Mouse (Mus musculus) heart, adult 11 months (tissue): ENCODE data around the gene Vps52.
"Not testable (repeated sequence)": the region's sequence is repeated elsewhere in the genome, so short reads cannot be mapped to it uniquely, and the experiment has no call there.

ENCODE experiments used
- DNase-seq: peaks from one replicate; pipeline ENCODE4 v3.0.0; 2022

Vps52 gene

DNA sequence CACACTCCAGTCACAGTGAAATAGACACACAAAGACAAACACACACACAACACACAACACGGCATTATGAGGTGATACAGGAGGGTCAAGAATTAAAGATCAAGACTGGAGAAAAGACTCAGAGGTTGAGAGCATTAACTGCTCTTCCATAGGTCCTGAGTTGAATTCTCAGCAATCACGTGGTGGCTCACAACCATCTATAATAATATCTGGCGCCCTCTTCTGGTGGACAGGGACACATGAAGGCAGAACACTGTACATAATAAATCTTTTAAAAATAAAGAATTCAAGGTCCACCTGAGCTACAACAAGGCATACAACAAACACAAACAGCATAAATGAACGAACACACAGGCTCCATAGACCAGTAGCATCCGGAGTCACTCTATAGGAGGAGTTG, 13.3 kb downstream of the Vps52 start:
- DNase-seq = no peak

DNA sequence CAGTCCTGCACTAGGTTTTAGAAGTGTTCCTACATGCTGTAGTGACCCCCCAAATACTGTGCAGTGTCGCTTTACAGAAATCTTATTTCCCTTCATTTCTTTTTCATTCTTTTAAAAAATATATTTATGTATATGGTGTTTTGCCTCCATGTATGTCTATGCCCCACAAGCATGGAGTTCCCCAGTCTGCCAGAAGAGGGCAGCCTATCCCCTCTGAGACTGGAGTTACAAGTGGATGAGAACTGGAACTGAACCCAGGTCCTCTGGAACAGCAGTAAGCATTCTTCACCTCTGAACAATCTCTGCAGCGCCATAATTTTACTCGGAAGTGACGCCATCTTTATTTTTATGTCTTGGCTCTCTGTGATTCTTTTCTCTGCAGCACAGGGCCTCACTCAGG, 13.8 kb downstream of the Vps52 start:
- DNase-seq = peak; percentile 83

DNA sequence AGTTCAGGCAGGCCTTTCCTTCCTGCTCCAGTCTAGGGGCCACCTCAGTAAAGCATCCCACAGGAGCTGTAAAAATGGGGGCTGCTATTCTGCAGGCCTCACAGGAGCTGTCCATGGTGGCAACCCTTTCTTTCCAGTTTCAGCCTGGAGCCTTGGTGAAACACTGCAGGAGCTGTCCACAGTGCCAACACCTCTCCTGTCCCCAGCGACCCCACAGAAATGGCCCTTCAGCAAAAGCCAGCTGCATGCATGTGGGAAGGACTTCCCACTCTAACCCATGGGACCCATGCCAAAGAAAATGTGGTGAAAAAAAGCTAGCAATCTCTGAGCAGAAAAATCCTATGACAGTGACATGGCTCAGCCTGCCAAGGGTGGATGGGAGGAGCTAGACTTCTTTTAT, 17.1 kb downstream of the Vps52 start:
- DNase-seq = peak; percentile 81

DNA sequence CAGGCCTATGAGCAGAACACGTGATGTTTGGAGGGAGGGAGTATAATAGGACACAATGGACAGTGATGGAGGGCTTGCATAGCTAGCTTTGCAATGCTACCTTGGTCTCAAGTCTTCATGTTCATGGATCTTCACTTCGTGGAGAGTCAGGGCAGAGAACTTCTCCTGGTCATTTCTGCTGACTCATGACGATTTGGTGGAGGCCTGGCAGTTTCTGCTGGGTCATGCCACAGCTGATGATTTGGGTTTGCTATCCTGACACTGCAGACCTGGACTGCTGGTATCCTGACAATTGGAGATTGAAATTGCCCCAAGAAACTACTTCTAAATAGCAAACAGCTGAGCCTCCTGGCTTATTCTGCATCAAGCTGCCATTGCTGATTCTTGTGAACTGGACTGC, 18.0 kb downstream of the Vps52 start:
- DNase-seq = no peak

DNA sequence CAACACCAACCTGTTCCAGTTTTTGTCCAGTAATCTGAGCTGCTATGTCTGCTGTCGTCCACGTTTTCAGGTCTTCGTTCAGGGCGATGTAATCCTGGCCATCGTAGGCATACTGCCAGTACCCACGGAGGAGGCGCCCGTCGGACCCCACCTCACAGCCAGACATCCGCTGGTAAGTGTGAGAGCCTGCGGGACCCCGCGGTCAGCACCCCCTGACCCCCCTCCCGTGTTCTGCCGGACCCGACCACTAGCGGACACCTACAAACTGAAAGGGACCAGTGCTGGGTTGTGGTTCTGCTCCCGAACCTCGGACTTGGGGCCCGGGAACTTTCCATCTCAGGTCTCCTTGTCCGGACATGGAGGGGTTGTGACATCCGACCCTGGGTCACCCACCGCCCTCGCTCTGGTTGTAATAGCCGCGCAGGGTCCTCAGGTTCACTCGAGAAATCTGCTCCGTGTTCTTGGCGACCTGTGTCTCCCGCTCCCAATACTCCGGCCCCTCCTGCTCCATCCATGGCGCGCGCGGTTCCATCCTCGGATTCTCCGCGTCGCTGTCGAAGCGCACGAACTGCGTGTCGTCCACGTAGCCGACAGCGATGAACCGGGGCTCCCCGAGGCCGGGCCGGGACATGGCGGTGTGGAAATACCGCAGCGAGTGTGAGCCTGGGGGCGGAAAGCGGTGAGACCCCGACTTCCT, 22.4 kb downstream of the Vps52 start:
- peak; percentile 95 for DNase-seq

DNA sequence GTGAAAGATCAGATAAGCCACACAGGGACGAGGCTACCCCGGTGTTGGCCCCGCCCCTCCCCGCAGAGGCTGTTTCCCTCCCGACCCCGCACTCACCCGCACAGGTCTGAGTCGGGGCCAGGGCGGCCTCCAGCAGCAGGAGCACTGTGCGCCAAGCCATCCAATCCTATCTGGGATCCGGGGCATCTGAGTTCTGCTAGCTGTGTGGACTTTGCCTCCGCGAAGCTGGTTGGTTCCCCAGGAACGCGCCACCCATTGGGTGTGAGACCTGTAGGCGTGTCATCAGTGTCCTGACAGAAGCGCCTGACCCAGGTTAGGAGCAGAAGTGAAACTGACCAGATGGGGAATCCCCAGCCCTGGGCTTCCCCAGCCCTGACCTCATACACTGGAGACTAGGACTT, 23.0 kb downstream of the Vps52 start:
- peak; percentile 100 for DNase-seq

DNA sequence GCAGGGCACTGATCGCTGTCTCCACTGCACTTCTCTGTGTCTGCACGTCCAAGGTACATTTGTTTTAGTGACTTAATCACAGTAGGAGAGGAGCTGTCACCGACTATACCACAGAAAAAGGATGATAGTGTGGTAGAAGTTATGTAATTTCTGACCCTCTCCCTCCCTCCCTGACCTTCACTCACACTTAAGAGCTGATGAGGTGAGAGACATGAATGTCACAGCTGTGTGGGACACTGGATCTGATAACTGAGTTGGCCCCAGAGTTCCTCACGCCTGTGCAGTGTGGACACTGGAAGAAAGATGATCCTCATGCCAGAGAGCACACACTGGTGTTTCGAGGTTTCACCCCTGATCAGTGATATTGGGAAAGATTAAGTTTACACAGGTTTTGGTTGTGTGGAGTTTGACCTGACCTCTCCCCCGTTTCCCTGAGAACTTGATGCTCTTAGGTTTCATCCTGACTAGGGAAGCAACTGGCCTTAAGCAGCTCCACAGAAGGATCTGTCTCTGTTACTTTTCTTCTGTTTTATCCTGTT, 24.0 kb downstream of the Vps52 start:
- DNase-seq = no peak

DNA sequence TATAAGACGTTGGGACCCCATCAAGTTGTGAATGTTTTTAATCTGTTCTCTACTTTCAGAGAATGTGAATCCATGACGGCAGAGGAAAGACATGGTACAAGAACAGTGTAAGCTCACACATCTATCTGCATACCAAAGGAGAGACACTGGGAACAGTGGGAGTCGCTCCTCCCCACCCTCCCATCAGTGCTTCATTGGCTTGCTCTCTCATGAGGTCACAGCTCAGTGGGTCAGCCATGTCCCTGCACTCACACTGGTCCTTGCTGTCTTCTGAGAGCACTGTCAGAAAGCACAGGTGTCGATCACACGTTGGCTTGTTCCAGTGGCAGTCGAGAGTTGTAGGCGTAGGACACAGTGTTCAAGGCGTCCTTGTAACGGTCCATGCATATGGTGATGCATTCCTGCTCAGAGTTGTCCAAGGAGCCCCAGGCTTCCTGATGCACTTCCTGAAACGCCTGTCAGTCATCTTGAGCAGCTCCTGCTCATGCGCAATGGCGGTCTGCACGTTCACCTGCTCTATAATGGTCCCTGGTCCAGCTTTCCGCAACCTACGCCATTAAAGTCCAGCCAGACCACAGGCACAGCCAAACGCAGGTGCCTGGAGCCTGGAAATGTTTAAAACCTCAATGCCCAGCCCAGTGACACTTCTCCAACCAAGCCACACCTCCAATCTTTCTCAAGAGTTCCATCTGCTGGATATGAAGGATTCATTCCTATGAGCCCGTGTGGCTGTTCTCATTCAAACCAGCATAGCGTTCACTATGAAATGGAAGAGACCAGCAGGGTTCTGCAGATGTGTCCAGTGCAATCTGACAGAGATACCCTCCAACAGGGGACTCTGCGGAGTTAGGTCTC, 24.8 kb downstream of the Vps52 start:
- peak; percentile 90 for DNase-seq

DNA sequence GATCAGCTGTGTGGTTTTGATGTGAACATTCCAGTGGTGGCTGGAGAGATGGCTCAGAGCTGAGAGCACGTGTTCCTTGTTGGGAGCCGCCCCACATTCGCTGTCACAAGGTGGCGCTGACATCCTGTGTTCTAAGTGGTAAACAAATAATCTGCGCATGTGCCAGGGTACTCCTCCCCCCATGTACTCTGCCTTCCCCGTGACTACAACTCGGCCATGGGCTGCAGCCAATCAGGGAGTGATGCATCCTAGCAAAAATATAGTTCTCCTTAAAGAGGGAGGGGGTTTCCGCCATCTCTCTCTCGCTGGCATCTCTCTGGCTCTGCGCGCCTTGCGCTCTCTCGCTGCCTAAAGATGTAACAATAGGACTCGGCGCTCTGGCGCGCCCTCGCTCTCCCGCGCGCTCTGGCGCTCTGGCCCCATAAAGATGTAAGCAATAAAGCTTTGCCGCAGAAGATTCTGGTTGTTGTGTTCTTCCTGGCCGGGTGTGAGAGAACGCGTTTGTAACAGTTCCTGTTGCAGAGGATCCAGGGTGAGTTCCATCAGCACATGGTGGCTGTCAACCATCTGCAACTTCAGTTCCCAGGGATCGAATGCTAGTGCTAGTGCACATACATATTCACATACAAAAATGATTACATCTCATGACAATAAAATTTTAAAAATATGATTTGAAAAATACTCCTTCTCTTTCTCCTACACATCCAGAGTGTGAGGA, 25.7 kb downstream of the Vps52 start:
- DNase-seq = peak; percentile 100

DNA sequence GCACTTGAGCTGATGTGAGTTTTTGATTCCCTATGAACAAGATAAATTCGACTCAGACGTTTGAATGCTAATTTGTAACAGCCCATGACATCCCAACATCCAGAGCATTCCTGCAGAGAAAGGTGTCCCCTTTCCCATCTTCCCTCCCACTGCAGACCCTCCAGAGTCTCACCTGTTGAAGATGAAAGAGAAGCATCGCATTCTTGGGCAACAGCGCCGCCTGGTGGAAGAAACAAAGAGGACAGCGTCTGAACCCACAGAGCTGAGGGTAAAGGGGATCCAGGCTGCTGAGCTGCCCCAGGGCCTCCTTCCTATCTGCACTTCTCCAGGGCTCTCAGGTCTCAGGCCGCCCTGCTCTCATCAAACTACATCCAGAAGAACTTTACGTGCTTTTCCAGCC, 26.5 kb downstream of the Vps52 start:
- peak; percentile 94 for DNase-seq

DNA sequence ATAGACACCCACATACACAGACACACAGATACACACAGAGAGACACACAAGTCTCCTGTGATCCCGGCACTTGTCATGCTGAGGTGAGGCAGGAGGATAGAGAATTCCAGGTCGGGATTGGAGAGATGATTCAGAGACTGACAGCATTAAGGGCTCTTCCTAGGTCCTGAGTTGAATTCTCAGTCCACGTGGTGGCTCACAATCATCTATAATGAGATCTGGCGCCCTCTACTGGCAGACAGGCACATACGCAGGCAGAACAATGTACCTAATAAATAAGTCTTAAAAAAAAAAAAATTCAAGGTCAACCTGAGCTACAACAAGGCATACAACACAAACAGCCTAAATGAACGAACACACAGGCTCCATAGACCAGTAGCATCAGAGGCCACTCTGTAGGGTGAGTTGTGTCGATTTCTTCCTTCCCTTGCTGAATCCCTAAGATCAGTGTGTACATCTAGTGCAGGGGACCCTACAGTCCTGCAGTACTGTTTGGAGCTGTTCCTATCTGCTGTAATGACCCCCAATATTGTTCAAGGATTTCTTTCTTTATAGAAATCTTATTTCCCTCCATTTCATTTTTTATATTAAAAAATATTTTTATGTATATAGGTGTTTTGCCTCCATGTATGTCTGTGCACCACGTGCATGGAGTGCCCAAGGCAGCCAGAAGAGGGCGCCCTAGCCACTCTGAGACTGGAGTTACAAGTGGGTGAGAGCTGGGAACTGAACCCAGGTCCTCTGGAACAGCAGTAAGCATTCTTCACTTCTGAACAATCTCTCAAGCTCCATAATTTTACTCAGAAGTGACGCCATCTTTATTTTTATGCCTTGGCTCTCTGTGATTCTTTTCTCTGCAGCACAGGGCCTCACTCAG, 36.4 kb downstream of the Vps52 start:
- no peak for DNase-seq

DNA sequence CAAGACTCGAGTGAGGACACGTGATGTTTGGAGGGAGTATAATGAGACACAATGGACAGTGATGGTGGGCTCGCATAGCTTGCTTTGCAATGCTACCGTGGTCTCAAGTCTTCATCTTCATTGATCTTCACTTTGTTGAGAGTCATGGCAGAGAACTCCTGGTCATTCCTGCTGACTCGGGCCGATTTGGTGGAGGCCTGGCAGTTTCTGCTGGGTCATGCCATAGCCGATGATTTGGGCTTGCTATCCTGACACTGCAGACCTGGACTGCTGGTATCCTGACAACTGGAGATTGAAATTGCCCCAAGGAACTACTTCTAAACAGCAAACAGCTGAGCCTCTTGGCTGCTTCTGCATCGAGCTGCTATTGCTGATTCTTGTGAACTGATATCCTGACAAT, 39.3 kb downstream of the Vps52 start:
- DNase-seq = no peak

DNA sequence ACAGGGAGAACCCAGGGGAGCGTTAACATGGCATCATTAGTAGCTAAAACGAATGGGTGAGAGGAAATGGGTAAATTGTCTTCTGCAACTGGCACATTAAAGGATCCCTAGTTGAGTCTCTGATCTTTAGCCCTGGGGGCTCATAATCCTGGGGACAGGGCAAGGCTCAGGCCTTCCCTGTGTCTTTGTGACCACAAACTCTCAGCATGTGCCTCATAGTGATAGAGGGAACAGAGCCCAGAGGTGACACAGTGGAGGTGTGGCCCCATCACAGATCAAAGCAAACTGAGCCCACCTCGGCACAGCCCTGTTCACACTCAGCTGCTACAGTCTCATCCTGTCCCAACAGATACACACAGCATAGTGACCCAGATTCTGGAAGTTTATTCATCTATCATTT, 40.0 kb downstream of the Vps52 start:
- DNase-seq = no peak

DNA sequence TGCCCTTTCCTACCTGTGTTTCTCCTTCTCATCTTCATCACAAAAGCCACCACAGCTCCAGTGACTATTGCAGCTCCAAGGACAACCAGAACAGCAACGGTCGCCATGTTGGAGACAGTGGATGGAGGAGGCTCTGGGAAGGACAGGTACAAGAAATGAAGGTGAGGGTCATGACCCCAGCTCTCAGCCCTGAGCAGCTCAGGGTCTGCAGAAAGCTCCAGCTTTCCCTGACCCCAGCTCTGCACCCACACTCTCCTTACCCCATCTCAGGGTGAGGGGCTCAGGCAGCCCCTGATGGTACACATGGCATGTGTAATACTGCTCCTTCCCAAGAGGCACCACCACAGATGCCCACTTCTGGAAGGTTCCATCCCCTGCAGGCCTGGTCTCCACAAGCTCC, 41.4 kb downstream of the Vps52 start:
- peak; percentile 88 for DNase-seq

DNA sequence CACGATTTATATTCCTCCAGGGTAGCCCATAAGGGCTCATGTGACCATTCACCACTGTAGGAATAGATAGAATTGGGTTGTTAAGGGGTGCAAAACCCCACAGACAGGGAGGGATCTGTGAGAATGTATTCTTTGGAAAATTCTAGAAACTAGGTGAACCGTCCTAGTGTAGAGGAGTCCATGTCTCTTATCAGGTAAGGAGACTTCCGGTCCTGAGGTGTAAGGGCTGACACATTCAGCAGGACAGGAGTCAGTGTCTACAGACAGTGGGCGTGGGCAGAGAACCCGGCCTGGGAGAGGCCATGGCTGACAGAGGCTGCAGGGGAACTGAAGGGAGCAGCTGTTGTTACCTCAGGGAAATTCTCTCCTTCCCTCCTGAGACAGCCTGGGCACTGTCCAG, 43.1 kb downstream of the Vps52 start:
- DNase-seq = peak; percentile 88

DNA sequence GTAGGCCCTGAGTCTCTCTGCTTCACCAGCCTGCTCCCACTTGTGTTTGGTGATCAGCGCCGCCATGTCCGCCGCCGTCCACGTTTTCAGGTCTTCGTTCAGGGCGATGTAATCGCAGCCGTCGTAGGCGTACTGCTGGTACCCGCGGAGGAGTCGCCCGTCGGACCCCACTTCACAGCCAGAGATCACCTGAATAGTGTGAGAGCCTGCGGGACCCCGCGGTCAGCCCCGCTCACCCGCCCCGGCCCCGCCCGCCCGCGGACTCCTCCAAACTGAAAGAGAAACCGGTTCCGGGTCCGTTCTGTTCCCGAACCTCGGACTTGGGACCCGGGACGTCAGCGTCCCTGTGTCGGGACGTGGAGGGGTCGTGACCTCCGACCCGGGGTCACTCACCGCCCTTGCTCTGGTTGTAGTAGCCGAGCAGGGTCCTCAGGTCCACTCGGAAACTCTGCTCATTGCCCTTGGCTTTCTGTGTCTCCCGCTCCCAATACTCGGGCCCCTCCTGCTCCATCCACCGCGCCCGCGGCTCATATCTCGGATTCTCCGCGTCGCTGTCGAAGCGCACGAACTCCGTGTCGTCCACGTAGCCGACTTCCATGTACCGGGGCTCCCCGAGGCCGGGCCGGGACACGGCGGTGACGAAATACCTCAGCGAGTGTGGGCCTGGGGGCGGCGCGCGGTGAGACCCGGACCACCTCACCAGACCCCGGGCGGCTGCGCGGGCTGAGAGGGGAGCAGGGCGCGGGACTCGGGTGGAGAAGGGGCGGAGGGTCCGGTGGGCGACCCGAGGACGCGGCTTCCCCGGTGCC, 43.9 kb downstream of the Vps52 start:
- peak; percentile 97 for DNase-seq

DNA sequence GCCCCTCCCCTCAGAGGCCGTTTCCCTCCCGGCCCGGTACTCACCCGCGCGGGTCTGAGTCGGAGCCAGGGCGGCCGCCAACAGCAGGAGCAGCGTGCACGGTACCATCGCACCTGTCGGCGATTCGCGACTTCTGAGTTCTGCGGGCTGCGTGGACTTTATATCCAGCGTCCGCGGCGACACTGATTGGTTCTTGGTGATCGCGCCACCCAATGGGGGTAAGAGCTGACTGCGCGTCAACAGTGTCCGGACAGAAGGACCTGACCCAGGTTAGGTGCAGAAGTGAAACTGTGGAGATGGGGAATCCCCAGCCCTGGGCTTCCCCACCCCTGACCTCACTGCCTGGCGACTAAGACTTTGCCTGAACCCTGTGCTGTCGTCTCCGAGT, 44.5 kb downstream of the Vps52 start, which contains the start of gene H2-K1:
TSS of gene H2-K1 (minus strand) at position 198 of the 388 bp plus-strand sequence.
- peak; percentile 100 for DNase-seq

DNA sequence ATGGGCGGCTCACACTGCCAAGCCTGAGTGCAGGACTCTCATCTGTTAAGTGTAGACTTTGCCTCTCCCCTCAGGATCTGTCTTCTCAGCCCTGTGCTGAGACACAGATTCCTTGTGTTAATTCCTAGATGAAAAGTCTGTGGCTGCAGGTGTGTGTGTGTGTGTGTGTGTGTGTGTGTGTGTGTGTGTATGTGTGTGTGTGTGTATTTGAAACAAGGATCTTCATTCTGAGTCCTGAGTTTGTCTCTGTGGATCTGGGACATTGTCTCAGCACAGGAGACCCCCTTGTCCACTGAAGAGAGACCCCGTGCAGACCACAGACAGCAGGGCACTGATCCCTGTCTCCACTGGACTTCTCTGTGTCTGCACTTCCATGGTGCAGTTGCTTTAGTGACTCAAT, 45.2 kb downstream of the Vps52 start:
- not testable (repeated sequence) for DNase-seq

DNA sequence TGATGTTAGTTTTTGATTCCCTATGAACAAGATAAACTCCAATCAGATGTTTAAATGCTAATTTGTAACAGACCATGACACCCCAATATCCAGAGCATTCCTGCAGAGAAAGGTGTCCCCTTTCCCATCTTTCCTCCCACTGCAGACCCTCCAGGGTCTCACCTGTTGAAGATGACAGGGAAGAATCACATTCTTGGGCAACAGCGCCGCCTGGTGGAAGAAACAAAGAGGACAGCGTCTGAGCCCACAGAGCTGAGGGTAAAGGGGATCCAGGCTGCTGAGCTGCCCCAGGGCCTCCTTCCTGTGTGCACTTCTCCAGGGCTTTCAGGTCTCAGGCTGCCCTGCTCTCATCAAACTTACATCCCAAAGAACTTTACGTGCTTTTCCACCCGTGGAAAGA, 47.8 kb downstream of the Vps52 start:
- DNase-seq = no peak

DNA sequence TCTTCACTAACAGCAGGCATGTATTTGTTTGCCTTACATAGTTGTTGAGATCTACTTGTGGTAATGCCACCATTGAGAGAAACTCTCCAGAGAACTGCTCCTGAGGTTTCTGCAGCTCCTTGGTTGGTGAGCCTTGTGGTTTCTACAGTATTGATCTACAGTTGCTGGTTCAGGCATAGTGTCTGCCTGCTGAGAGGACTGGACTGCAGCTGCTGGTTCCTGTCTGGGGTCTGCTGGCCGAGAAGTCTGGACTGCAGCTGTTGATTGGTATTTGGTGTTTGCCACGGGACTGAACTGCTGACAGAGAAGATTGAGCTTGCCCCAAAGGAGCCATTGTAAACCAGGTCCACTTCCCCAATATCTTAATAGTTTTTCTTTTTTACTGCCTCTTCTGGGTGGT, 51.0 kb downstream of the Vps52 start:
- no peak for DNase-seq

DNA sequence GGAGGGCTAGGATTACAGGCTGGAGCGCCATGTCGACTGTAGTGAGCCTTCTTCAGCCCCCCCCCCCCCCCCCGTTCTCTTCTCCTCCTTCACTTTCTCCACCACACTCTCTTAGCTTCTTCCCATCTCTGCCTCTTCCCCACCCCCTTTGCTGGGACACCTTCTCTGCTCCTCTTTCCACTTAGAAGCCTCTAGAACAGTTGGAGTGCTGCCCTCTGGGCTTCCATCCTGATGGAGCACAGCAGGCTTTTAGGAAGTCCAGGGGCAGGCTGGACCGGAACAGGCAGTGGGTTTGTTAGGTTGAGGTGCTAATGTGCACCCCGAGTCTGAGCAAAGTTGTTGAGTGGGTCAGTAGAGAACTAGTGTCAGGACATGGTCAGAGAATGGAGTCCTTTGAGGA, 54.5 kb downstream of the Vps52 start:
- DNase-seq = peak; percentile 61

DNA sequence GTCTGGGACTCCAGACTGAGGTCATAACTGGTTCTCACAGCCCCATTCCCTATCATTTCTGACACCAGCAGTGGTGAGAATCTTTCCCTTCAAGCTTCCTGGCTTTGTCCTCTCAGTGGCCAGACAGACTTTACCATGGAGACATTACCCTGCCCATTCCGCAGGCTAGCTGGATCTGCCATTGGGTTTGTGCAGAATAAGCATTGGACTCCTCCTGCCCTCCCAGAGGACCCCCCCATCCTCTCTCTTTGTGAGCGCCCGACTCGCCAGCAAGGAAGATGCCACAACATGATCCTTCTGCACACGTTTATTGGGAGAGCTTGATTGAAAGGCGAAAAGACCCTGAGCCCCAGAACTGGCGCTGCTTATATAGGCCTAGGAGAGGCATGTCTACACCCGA, 57.8 kb downstream of the Vps52 start:
- DNase-seq = peak; percentile 77
